Mouse (Mus musculus): ENCODE results near the gene Snx29. TPM values are rescaled to one million over a fixed set of nuclear protein-coding genes. Genes with fewer than 3 reads are reported as not detected.

Snx29 gene
- polyA plus RNA-seq, 1 experiment from 2014 or later = 6.1 TPM

DNA sequence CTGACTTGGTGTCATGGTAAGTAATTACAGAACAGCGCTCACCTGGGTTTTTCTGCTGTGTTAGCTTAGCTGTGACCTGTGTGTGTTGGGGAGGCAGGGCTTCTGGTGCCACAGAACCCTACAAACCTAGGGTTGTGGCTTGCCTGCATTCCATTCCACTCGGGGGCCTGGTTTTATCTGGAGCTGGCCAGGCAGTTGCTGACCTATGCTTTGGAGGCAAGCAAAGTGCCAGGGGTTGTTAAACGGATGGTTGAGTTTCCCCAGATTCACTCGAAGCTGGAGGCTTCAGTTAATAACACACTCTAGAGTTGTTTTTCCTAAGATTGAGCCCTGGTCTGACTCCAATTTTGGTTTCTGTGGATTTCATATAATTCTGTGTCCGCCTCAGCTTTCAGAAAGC, 42.9 kb downstream of the Snx29 start:
- Histone ChIP-seq H3K27me3 (no peaks in the 10 kb centered on the region), H3K9me3 (replicated peaks) (no peaks in the 10 kb centered on the region), H3K4me3 (no peak overlapping the region), H3K4me1 (replicated peaks) (peaks cover 18% of the 10 kb centered on the region), H3K36me3 (no peaks in the 10 kb centered on the region), H3K27ac (no peak overlapping the region), H3K9ac (no peak overlapping the region), H3K4me2 (no peak overlapping the region)
- 46% methylated on average over 5 of the region's 5 CpGs for WGBS
- no peak for ATAC-seq (replicated peaks; ENCODE audit: insufficient number of reproducible peaks, insufficient read depth, low FRiP score, low read depth)

DNA sequence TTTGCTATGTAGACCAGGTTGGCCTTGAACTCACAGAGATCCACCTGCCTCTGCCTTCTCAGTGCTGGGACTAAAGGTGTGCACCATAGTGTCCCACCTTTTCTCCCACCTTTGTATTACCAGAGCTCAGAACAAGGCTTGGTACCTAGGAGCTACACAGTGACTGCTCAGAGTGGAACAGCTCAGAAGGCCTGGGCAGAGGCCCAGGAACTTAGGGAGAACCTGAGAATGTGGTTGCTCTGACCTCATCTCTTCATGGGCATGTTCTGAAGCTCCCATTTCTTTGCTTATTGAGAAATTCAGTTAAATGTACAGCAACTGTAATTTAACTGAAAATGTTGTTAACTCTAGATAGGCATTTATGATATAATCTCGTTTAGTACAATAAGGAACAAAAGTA, 44.1 kb downstream of the Snx29 start:
- no peaks in the 10 kb centered on the region for H3K36me3 ChIP-seq
- H3K9me3 ChIP-seq (replicated peaks) = no peaks in the 10 kb centered on the region
- no peak overlapping the region for H3K27ac ChIP-seq
- H3K9ac ChIP-seq = no peak overlapping the region
- 67% methylated on average over 1 of the region's 1 CpGs for WGBS
- no peak overlapping the region for H3K4me2 ChIP-seq
- H3K4me1 ChIP-seq (replicated peaks) = peaks cover 20% of the 10 kb centered on the region
- H3K4me3 ChIP-seq = no peak overlapping the region
- no peak for ATAC-seq (replicated peaks; ENCODE audit: insufficient number of reproducible peaks, insufficient read depth, low FRiP score, low read depth)
- no peaks in the 10 kb centered on the region for H3K27me3 ChIP-seq

DNA sequence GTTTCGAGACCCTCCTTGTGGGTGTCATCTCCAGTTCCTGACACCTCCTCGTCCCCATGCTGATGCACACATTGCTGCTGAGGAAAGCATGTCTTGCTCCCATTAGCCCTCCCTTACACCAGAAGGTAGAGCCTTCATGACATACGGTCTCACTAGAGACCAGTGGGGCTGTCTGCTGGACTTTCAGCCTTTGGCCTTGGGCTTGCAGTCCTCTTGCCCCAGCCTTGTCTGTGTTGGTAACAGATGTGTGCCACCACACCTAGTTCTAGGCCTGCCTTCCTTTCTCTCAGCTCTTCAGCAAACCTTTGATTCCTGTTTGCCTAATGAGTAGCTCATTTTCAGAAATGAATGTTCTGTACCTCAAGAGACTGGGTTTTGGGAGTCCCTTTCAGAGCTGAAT, 45.7 kb downstream of the Snx29 start:
- no peak overlapping the region for H3K4me2 ChIP-seq
- H3K4me3 ChIP-seq = no peak overlapping the region
- no peaks in the 10 kb centered on the region for H3K27me3 ChIP-seq
- no peak overlapping the region for H3K9ac ChIP-seq
- H3K27ac ChIP-seq = no peak overlapping the region
- H3K36me3 ChIP-seq = no peaks in the 10 kb centered on the region
- WGBS = 79% methylated on average over 3 of the region's 3 CpGs
- no peaks in the 10 kb centered on the region for H3K9me3 ChIP-seq (replicated peaks)
- no peak for ATAC-seq (replicated peaks; ENCODE audit: insufficient number of reproducible peaks, insufficient read depth, low FRiP score, low read depth)
- H3K4me1 ChIP-seq (replicated peaks) = peaks cover 20% of the 10 kb centered on the region

DNA sequence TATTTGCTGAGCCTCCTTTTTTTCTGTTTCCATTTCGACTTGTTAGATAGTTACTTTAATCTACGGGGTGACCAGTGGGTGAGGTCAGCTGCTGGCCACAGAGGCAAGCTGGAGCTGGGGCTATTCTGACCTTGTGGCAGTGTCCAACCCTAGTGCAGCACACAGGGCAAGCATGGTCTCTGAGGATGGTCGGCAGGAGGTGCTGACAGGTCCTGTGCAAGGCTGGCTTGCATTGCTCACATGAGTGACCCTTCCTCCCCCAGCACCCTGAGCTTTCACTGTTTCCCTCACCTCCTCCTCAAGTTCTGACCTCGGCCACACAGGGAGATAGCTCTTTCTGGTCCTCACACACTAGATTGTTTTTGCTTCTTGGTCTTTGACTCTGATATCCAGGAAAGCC, 46.5 kb downstream of the Snx29 start:
- WGBS = 32% methylated on average over 4 of the region's 4 CpGs
- Histone ChIP-seq H3K4me1 (replicated peaks) (peaks cover 20% of the 10 kb centered on the region), H3K27me3 (no peaks in the 10 kb centered on the region), H3K27ac (no peak overlapping the region), H3K4me3 (no peak overlapping the region), H3K4me2 (no peak overlapping the region), H3K9me3 (replicated peaks) (no peaks in the 10 kb centered on the region), H3K9ac (no peak overlapping the region), H3K36me3 (no peaks in the 10 kb centered on the region)
- ATAC-seq (replicated peaks; ENCODE audit: insufficient number of reproducible peaks, insufficient read depth, low FRiP score, low read depth) = no peak

DNA sequence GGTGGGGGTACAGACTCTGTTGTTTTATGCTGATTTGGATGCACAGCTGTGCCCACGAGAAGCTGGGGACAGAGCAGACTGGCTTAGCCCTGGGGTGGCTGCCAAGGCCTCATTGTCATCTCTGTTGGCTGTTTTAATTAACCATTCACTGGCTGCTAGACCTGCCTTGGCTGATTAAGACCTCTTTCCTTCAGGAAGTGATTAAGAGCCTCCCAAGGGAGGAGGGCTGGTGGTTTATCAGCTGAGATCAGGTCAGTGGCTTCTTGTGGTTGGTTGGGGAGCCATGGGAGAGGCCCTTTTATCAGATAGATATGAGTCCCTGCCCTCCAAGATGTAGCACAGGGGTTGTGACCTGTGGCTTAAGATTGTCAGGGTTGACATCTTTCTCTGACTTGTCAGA, 46.9 kb downstream of the Snx29 start:
- ATAC-seq (replicated peaks; ENCODE audit: insufficient number of reproducible peaks, insufficient read depth, low FRiP score, low read depth) = no peak
- no peak overlapping the region for H3K4me2 ChIP-seq
- peaks cover 20% of the 10 kb centered on the region for H3K4me1 ChIP-seq (replicated peaks)
- H3K36me3 ChIP-seq = no peaks in the 10 kb centered on the region
- no peaks in the 10 kb centered on the region for H3K9me3 ChIP-seq (replicated peaks)
- no peak overlapping the region for H3K4me3 ChIP-seq
- no peaks in the 10 kb centered on the region for H3K27me3 ChIP-seq
- 9% methylated on average over 1 of the region's 1 CpGs for WGBS
- H3K27ac ChIP-seq = no peak overlapping the region
- H3K9ac ChIP-seq = no peak overlapping the region

DNA sequence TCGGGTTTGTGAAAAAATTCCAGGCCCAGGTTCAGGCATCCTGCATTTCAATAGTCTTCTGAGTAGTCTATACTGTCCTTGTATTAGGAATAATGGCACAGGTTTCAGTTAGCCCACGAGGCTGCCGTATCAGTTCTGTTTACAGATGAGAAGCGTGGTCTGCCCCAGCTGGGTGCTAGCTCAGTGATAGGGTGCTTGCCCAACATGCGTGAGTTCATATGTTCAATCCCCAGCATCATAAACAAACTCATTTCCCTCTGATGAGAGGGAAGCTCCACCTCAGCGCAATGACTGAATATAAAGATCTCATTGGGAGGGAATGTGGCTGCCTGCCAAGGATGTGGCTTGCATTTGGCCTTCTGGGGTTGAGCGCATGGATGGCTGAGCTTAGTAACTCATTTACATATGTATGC, 47.4 kb downstream of the Snx29 start:
- H3K9me3 ChIP-seq (replicated peaks) = no peaks in the 10 kb centered on the region
- H3K9ac ChIP-seq = no peak overlapping the region
- WGBS = 44% methylated on average over 7 of the region's 7 CpGs
- H3K27me3 ChIP-seq = no peaks in the 10 kb centered on the region
- ATAC-seq (replicated peaks; ENCODE audit: insufficient number of reproducible peaks, insufficient read depth, low FRiP score, low read depth) = no peak
- no peak overlapping the region for H3K4me2 ChIP-seq
- H3K27ac ChIP-seq = no peak overlapping the region
- H3K4me1 ChIP-seq (replicated peaks) = peaks cover 20% of the 10 kb centered on the region
- no peaks in the 10 kb centered on the region for H3K36me3 ChIP-seq
- H3K4me3 ChIP-seq = no peak overlapping the region

DNA sequence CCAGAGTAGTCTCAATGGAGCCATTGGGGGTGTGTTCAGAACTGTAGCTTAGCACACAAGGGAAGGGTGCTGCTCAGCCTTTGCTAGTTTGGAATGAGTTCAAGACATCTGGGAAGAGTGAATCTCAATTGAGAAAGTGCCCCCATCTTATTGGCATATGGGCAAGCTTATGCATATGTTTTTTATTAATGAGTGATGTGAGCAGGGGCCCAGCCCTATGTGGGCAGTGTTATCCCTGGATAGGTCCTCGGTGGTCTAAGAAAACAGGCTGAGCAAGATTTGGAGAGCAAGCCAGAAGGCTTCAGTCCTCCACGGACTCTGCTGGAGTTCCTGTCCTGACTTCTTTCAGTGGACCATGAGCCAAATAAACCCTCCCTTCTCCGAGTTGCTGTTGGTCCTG, 56.6 kb downstream of the Snx29 start:
- Histone ChIP-seq H3K9me3 (replicated peaks) (no peaks in the 10 kb centered on the region), H3K9ac (no peak overlapping the region), H3K4me2 (no peak overlapping the region), H3K27ac (no peak overlapping the region), H3K36me3 (no peaks in the 10 kb centered on the region), H3K4me1 (replicated peaks) (no peaks in the 10 kb centered on the region), H3K27me3 (no peaks in the 10 kb centered on the region), H3K4me3 (no peak overlapping the region)
- ATAC-seq (replicated peaks; ENCODE audit: insufficient number of reproducible peaks, insufficient read depth, low FRiP score, low read depth) = no peak
- WGBS = 64% methylated on average over 3 of the region's 3 CpGs

DNA sequence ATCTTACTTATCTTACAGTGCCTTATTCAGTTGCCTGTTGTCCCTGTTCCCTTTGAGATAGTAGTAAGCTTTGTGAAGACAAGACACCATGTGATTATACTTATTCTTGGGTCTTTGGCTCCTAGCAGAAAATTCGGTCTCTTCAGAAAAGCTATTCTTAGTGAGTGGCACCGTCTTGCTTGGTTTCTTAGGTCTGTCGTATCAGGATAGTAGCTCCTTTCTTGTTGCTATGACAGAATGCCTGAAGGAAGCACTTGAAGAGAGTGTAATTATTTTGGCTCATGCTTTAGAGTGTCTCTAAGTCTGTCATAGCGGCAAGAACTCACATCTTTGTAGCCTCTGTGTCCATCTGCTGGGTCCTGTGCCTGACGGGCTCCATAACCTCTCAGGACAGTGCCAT, 57.3 kb downstream of the Snx29 start:
- no peak for ATAC-seq (replicated peaks; ENCODE audit: insufficient number of reproducible peaks, insufficient read depth, low FRiP score, low read depth)
- H3K36me3 ChIP-seq = no peaks in the 10 kb centered on the region
- no peaks in the 10 kb centered on the region for H3K4me1 ChIP-seq (replicated peaks)
- H3K4me3 ChIP-seq = no peak overlapping the region
- WGBS = 84% methylated on average over 5 of the region's 5 CpGs
- H3K27ac ChIP-seq = no peak overlapping the region
- no peak overlapping the region for H3K9ac ChIP-seq
- H3K9me3 ChIP-seq (replicated peaks) = no peaks in the 10 kb centered on the region
- no peak overlapping the region for H3K4me2 ChIP-seq
- H3K27me3 ChIP-seq = no peaks in the 10 kb centered on the region

DNA sequence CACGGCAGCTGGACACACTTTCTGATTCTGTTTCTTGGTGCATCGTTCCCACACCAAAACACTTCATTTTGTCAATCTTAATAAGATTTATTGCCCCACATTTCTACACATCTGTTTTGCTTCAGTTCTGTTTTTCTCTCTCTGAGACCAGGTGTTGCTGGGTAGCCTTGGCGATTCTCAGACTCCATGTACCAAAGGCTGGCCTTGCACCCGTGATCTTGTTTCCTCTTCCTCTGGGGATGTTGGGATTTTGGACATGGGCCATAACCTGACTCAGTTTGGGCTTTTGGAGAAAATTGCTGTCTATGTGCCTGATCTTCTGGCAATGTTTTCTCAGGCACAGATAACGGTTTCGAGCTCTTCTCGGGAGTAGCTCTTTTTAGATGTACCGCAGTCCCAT, 58.2 kb downstream of the Snx29 start:
- Histone ChIP-seq H3K4me3 (no peak overlapping the region), H3K9ac (no peak overlapping the region), H3K9me3 (replicated peaks) (no peaks in the 10 kb centered on the region), H3K36me3 (no peaks in the 10 kb centered on the region), H3K27ac (no peak overlapping the region), H3K4me2 (no peak overlapping the region), H3K27me3 (no peaks in the 10 kb centered on the region), H3K4me1 (replicated peaks) (no peaks in the 10 kb centered on the region)
- ATAC-seq (replicated peaks; ENCODE audit: insufficient number of reproducible peaks, insufficient read depth, low FRiP score, low read depth) = no peak
- WGBS = 77% methylated on average over 8 of the region's 8 CpGs

DNA sequence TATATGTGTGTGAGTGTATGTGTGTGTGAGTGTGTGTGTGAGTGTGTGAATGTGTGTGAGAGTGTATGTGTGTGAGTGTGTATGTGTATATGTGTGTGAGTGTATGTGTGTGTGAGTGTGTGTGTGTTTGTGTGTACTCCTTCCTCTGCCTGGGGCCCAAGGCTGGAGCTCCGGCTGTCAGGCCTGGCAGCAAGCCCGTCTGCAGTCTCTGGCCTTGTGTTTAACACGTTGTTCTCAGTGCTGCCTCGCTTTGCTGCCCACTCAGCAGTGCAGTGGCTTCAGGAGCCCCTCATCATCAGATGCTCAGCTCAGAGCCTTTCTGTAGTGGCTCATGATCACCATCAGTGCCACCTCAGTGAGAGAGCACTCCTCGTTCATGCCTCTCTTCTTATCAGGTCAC, 61.7 kb downstream of the Snx29 start:
- no peaks in the 10 kb centered on the region for H3K27me3 ChIP-seq
- H3K27ac ChIP-seq = no peak overlapping the region
- no peak overlapping the region for H3K4me2 ChIP-seq
- 40% methylated on average over 5 of the region's 5 CpGs for WGBS
- no peak overlapping the region for H3K4me3 ChIP-seq
- H3K9me3 ChIP-seq (replicated peaks) = no peaks in the 10 kb centered on the region
- H3K9ac ChIP-seq = no peak overlapping the region
- H3K4me1 ChIP-seq (replicated peaks) = peaks cover 9% of the 10 kb centered on the region
- no peaks in the 10 kb centered on the region for H3K36me3 ChIP-seq
- ATAC-seq (replicated peaks; ENCODE audit: insufficient number of reproducible peaks, insufficient read depth, low FRiP score, low read depth) = no peak

DNA sequence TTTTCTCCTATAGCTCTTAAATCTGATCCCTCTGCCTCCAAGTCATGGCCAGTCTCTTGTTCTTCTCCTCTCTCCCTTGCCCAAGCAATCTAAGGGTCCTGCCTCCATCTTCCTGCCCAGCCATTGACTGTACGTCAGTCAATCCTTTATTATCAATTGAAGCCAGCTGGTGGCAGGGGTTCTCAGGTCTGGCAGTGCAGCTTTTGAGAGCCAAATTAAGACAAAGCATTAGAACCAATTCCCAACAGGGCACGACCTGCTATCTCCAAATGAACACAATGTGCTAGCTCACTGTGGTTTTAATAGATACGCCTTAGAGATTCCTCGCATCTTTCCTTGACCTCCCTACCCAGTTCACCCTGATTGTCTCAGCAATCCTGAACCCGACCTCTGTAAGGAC, 62.4 kb downstream of the Snx29 start:
- Histone ChIP-seq H3K36me3 (no peaks in the 10 kb centered on the region), H3K4me3 (no peak overlapping the region), H3K9me3 (replicated peaks) (no peaks in the 10 kb centered on the region), H3K27ac (no peak overlapping the region), H3K27me3 (no peaks in the 10 kb centered on the region), H3K4me1 (replicated peaks) (peaks cover 10% of the 10 kb centered on the region), H3K9ac (no peak overlapping the region), H3K4me2 (no peak overlapping the region)
- WGBS = 70% methylated on average over 5 of the region's 5 CpGs
- ATAC-seq (replicated peaks; ENCODE audit: insufficient number of reproducible peaks, insufficient read depth, low FRiP score, low read depth) = no peak

DNA sequence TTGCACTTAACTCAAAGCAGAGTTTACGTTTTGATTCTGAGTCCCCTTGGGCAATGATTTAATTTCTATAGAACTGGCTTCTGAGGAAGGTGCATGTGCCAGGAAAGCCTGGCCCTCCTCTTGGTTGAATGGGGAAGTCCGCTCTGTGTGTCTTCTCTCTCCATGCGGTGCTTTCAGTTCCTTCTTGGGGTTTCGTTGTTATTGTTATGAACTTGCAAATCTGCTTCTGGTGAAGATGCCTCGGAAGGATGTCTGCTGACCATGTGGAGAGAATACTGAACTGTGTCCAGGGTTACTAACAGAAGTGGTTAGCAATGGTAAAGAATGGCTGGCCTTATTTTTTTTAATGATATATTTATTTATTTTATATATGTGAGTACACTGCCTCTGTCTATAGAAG, 63.1 kb downstream of the Snx29 start:
- Histone ChIP-seq H3K27me3 (no peaks in the 10 kb centered on the region), H3K9ac (no peak overlapping the region), H3K36me3 (no peaks in the 10 kb centered on the region), H3K4me2 (no peak overlapping the region), H3K4me3 (no peak overlapping the region), H3K9me3 (replicated peaks) (no peaks in the 10 kb centered on the region), H3K4me1 (replicated peaks) (peaks cover 10% of the 10 kb centered on the region), H3K27ac (no peak overlapping the region)
- no peak for ATAC-seq (replicated peaks; ENCODE audit: insufficient number of reproducible peaks, insufficient read depth, low FRiP score, low read depth)
- WGBS = 91% methylated on average over 5 of the region's 5 CpGs

DNA sequence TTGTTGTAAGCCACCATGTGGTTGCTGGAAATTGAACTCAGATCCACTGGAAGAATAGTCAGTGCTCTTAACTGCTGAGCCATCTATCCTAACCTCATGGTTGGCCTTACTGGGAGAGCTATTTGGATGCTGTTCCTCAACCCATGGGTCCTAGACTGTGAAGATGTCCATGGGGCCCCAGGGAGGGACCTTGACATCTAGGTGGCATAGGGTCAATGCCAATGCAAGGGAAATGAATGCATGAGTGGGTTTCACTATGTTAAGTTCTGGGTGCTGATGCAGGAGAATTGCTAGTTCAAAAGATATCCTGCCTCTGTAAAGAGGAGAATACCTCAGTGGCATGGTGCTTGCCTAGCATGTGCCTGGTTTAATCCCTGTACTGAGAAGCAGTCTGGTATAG, 63.5 kb downstream of the Snx29 start:
- H3K4me2 ChIP-seq = no peak overlapping the region
- H3K27ac ChIP-seq = no peak overlapping the region
- no peak for ATAC-seq (replicated peaks; ENCODE audit: insufficient number of reproducible peaks, insufficient read depth, low FRiP score, low read depth)
- H3K9me3 ChIP-seq (replicated peaks) = no peaks in the 10 kb centered on the region
- H3K9ac ChIP-seq = no peak overlapping the region
- H3K4me1 ChIP-seq (replicated peaks) = peaks cover 10% of the 10 kb centered on the region
- H3K27me3 ChIP-seq = no peaks in the 10 kb centered on the region
- H3K4me3 ChIP-seq = no peak overlapping the region
- no peaks in the 10 kb centered on the region for H3K36me3 ChIP-seq

All from heart, embryonic 15.5 days (tissue).